Mouse (Mus musculus) heart, embryonic 16.5 days (tissue): ENCODE data around the gene Ube2m. TPM values are rescaled to one million over a fixed set of nuclear protein-coding genes. Genes with fewer than 3 reads are reported as not detected.

ENCODE experiments used
- ATAC-seq: fragments of 200-750 bp; cut with Nextera tagmentation; replicated peaks from 2 replicates; pipeline ENCODE4 v1.8.0; 2017; ENCODE audit warnings: moderate number of reproducible peaks; ENCODE audit not compliant: insufficient read depth, low FRiP score; ENCODE audit errors: extremely low read depth
- H3K27ac ChIP-seq: fragments of 300-500 bp; sonication (generic); 2 replicates; pipeline ENCODE4 v1.5.1; 2014; ENCODE audit warnings: mild to moderate bottlenecking, low read length, control low read depth, moderate library complexity
- H3K27me3 ChIP-seq: fragments of 300-500 bp; sonication (generic); 2 replicates; pipeline ENCODE4 v1.6.1; 2014; ENCODE audit warnings: low read length, mixed read lengths; ENCODE audit not compliant: control insufficient read depth, insufficient read depth
- H3K36me3 ChIP-seq: fragments of 300-500 bp; sonication (generic); 2 replicates; pipeline ENCODE4 v1.6.1; 2014; ENCODE audit not compliant: control insufficient read depth, insufficient read depth
- H3K4me1 ChIP-seq: fragments of 300-500 bp; sonication (generic); 2 replicates; pipeline ENCODE4 v1.6.1; 2014; ENCODE audit warnings: low read length, mixed read lengths; ENCODE audit not compliant: control insufficient read depth, insufficient read depth
- H3K4me2 ChIP-seq: fragments of 300-500 bp; sonication (generic); 2 replicates; pipeline ENCODE4 v1.6.1; 2014; ENCODE audit warnings: low read depth, mild to moderate bottlenecking, control low read depth, low read length
- H3K4me3 ChIP-seq: fragments of 300-500 bp; sonication (generic); 2 replicates; pipeline ENCODE4 v1.5.1; 2014; ENCODE audit warnings: mild to moderate bottlenecking, control low read depth, low read length
- H3K9ac ChIP-seq: fragments of 300-500 bp; sonication (generic); 2 replicates; pipeline ENCODE4 v1.6.1; 2014; ENCODE audit warnings: low read length, control low read depth
- H3K9me3 ChIP-seq: fragments of 300-500 bp; sonication (generic); replicated peaks from 2 replicates; pipeline ENCODE4 v1.6.1; 2016; ENCODE audit warnings: low read length; ENCODE audit not compliant: control insufficient read depth
- WGBS: fragments of 180-500 bp; shearing (Covaris S2); extraction: QIAGEN DNeasy Blood & Tissue Kit; methylation state at CpG from one replicate; pipeline ENCODE4 v1.1.7; 2014; 5-methylcytosine and 5-hydroxymethylcytosine counted together
- polyA plus RNA-seq: library from polyadenylated mRNA; unstranded; fragments of >200 nt; fragmentation: Nextera tagmentation; extraction: Ambion mirVana; gene quantifications from 2 replicates; pipeline ENCODE4 v1.2.1, GENCODE M21; 2015

Ube2m gene
- polyA plus RNA-seq, 1 experiment from 2014 or later: 49.0 TPM

- Histone ChIP-seq H3K9ac (peak within 1 kb of the TSS; percentile 94), H3K9me3 (no peaks in the 10 kb centered on the region), H3K27ac (peak within 1 kb of the TSS; percentile 97), H3K4me3 (peak within 1 kb of the TSS; percentile 88), H3K36me3 (peaks cover 25% of the 10 kb centered on the region), H3K4me1 (peaks cover 19% of the 10 kb centered on the region), H3K4me2 (peak within 1 kb of the TSS; percentile 96), H3K27me3 (no peaks in the 10 kb centered on the region)
- WGBS: 15% methylated on average over 26 of the region's 26 CpGs
- ATAC-seq: no peak
Observed at GRCm38 (mm10) chr7:13010005-13010908, 27.8 kb downstream of the Ube2m start, which contains the start of gene Zbtb45. TSS of gene Zbtb45 (minus strand) at chr7:13010034.

GRCm38 (mm10) chr7:13009143-13010004 lies 28.7 kb downstream of the Ube2m start:
- peak; percentile 88 for ATAC-seq
- WGBS: under 1% methylated on average over 42 of the region's 42 CpGs
- H3K4me3 ChIP-seq: peak overlapping the region; percentile 88
- peaks cover 19% of the 10 kb centered on the region for H3K4me1 ChIP-seq
- H3K27ac ChIP-seq: peak overlapping the region; percentile 97
- peak overlapping the region; percentile 96 for H3K4me2 ChIP-seq
- no peaks in the 10 kb centered on the region for H3K27me3 ChIP-seq
- peak overlapping the region; percentile 94 for H3K9ac ChIP-seq
- H3K9me3 ChIP-seq: no peaks in the 10 kb centered on the region
- peaks cover 29% of the 10 kb centered on the region for H3K36me3 ChIP-seq

- H3K27ac ChIP-seq: no peak overlapping the region
- peaks cover 19% of the 10 kb centered on the region for H3K4me1 ChIP-seq
- H3K27me3 ChIP-seq: no peaks in the 10 kb centered on the region
- WGBS: 49% methylated on average over 57 of the region's 57 CpGs
- H3K9ac ChIP-seq: no peak overlapping the region
- no peak overlapping the region for H3K4me3 ChIP-seq
- no peak for ATAC-seq
- H3K9me3 ChIP-seq: no peaks in the 10 kb centered on the region
- H3K36me3 ChIP-seq: peaks cover 29% of the 10 kb centered on the region
- no peak overlapping the region for H3K4me2 ChIP-seq
Observed at GRCm38 (mm10) chr7:13007341-13008092, 30.6 kb downstream of the Ube2m start.

DNA sequence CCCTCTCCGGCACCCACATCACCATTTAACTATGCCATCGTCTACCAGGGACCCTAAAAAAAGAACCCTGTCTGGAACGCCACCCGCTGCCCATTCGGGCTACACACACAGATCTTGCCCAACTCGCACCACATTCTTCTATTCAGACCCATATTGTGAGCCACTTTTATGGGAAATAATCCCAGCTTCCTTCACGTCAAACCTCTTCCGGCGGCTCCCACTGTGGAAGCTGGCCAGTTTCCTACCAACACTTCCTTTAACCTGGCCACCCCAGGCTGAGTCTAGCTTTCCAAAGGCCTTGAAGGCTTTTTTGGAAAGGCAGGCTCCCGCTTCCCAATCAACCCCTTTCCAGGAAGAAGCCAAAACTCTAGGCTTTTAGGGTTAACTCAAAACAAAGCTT lies 31.5 kb downstream of the Ube2m start:
- H3K4me3 ChIP-seq: no peak overlapping the region
- H3K9ac ChIP-seq: peak overlapping the region; percentile 20; the same call in 1 of the 2 replicates
- peaks cover 19% of the 10 kb centered on the region for H3K4me1 ChIP-seq
- no peak overlapping the region for H3K4me2 ChIP-seq
- no peak overlapping the region for H3K27ac ChIP-seq
- H3K27me3 ChIP-seq: no peaks in the 10 kb centered on the region
- peaks cover 29% of the 10 kb centered on the region for H3K36me3 ChIP-seq
- ATAC-seq: no peak
- no peaks in the 10 kb centered on the region for H3K9me3 ChIP-seq
- 80% methylated on average over 10 of the region's 10 CpGs for WGBS

- peaks cover 29% of the 10 kb centered on the region for H3K36me3 ChIP-seq
- no peaks in the 10 kb centered on the region for H3K27me3 ChIP-seq
- peaks cover 19% of the 10 kb centered on the region for H3K4me1 ChIP-seq
- no peak overlapping the region for H3K4me3 ChIP-seq
- no peak for ATAC-seq
- no peak overlapping the region for H3K9ac ChIP-seq
- WGBS: 87% methylated on average over 17 of the region's 17 CpGs
- no peak overlapping the region for H3K27ac ChIP-seq
- H3K9me3 ChIP-seq: no peaks in the 10 kb centered on the region
- H3K4me2 ChIP-seq: no peak overlapping the region
Observed at GRCm38 (mm10) chr7:13006011-13006410, 32.1 kb downstream of the Ube2m start.

DNA sequence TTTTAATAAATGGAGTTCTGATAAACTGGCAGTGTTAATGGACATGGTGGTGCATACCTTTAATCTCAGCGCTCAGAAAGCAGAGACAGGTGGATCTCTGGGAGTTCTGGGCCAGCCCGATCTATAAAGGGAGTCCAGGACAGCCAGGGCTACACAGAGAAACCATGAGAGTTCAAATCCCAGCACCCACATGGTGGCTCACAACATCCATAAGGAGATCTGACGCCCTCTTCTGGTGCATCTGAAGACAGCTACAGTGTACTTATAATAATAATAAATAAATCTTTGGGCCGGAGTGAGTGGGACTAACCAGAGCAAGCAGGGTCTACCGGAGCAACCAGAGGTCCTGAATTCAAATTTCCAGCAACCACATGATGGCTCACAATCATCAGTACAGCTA lies 34.7 kb downstream of the Ube2m start:
- Histone ChIP-seq H3K9ac (no peak overlapping the region), H3K27ac (no peak overlapping the region), H3K36me3 (peaks cover 29% of the 10 kb centered on the region), H3K4me1 (peaks cover 6% of the 10 kb centered on the region; the same call in 1 of the 2 replicates), H3K9me3 (no peaks in the 10 kb centered on the region), H3K4me3 (no peak overlapping the region), H3K4me2 (no peak overlapping the region), H3K27me3 (no peaks in the 10 kb centered on the region)
- no peak for ATAC-seq
- WGBS: 74% methylated on average over 5 of the region's 5 CpGs

DNA sequence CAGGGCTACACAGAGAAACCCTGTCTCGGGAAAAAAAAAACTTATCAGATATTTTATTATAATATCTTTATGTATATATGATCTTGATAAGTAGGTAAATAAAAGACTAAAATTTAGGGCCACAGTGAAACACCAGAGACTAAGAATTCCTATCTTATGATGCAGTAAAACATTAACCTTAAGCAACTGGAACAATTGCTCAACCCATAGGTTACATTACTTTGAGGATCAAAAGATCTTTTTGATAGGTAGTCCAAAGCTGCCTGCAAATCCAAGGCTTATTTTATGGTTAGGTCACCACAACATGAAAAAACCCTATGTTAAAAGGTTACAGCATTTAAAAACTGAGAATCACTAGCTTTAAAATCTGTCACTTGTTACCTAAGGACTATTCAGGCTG lies 36.5 kb downstream of the Ube2m start:
- 58% methylated on average over 1 of the region's 1 CpGs for WGBS
- Histone ChIP-seq H3K9ac (no peak overlapping the region), H3K36me3 (peaks cover 14% of the 10 kb centered on the region), H3K27me3 (no peaks in the 10 kb centered on the region), H3K4me2 (no peak overlapping the region), H3K4me1 (0 out of 2 replicates have a peak, but pooled peaks cover under 1% of the 10 kb centered on the region), H3K9me3 (no peaks in the 10 kb centered on the region), H3K27ac (no peak overlapping the region), H3K4me3 (no peak overlapping the region)
- no peak for ATAC-seq

GRCm38 (mm10) chr7:12998851-12999250 lies 39.2 kb downstream of the Ube2m start, which contains the start of gene Trim28:
TSS of gene Trim28 (plus strand) at chr7:12999114.
- no peak for ATAC-seq
- no peak within 1 kb of the TSS for H3K27ac ChIP-seq

More at GRCm38 (mm10) chr7:12998851-12999250, 39.2 kb downstream of the Ube2m start, which contains the start of gene Trim28:
- Histone ChIP-seq H3K4me3 (no peak within 1 kb of the TSS), H3K4me1 (no peaks in the 10 kb centered on the region), H3K36me3 (no peaks in the 10 kb centered on the region), H3K9me3 (no peaks in the 10 kb centered on the region), H3K27me3 (no peaks in the 10 kb centered on the region), H3K9ac (no peak within 1 kb of the TSS), H3K4me2 (no peak within 1 kb of the TSS)
- 77% methylated on average over 3 of the region's 3 CpGs for WGBS
